In genomic region chr1:89927061-89927661, GRCm38 (mm10) we compare ENCODE assay signal across 8 mouse cellular contexts. TPM values are rescaled to one million over a fixed set of nuclear protein-coding genes. Genes with fewer than 3 reads are reported as not detected.
DNase-seq lines count a peak whose midpoint lies in the region; ATAC-seq and TF ChIP-seq lines count a peak whose summit lies in the region.

No protein-coding gene starts in this region.

- TF ChIP-seq POLR2A in limb, embryonic 14.5 days (IDR thresholded peaks at IDR 0.05; ENCODE audit: borderline replicate concordance, extremely low read depth, insufficient read depth, insufficient read length) = no peak

- 1% methylated on average over 36 of the region's 36 CpGs for WGBS in kidney, embryonic 15.5 days
- 5% methylated on average over 33 of the region's 36 CpGs for WGBS in embryonic facial prominence, embryonic 14.5 days
- 2% methylated on average over 35 of the region's 36 CpGs for WGBS in limb, embryonic 14.5 days
- WGBS in neural tube, embryonic 13.5 days = under 1% methylated on average over 36 of the region's 36 CpGs

- H3K36me3 ChIP-seq in kidney, embryonic 15.5 days = no peaks in the 10 kb centered on the region
- no peaks in the 10 kb centered on the region for H3K36me3 ChIP-seq in embryonic facial prominence, embryonic 14.5 days (ENCODE audit: control insufficient read depth, insufficient read depth, low read length)
- H3K36me3 ChIP-seq in limb, embryonic 14.5 days (ENCODE audit: control insufficient read depth, insufficient read depth, low read length) = no peaks in the 10 kb centered on the region
- H3K36me3 ChIP-seq in neural tube, embryonic 13.5 days = no peaks in the 10 kb centered on the region

- intact Hi-C loops in left cerebral cortex, postnatal 25 days (cut with DNase I) = no loop called here

- no peak for ATAC-seq in kidney, embryonic 15.5 days (replicated peaks; ENCODE audit: low FRiP score)
- no peak for ATAC-seq in embryonic facial prominence, embryonic 14.5 days (ENCODE audit: low read depth)
- no peak for ATAC-seq in limb, embryonic 14.5 days (ENCODE audit: low FRiP score, low read depth)
- no peak for ATAC-seq in neural tube, embryonic 13.5 days (ENCODE audit: low read depth)

- H3K4me1 ChIP-seq in kidney, embryonic 15.5 days = peaks cover 72% of the 10 kb centered on the region
- peaks cover 24% of the 10 kb centered on the region for H3K4me1 ChIP-seq in embryonic facial prominence, embryonic 14.5 days (ENCODE audit: control insufficient read depth, insufficient read depth, low read length)
- H3K4me1 ChIP-seq in limb, embryonic 14.5 days (ENCODE audit: control insufficient read depth, insufficient read depth, low read length) = peaks cover 28% of the 10 kb centered on the region
- H3K4me1 ChIP-seq in neural tube, embryonic 13.5 days (replicated peaks) = peaks cover 99% of the 10 kb centered on the region

- DNase-seq in kidney, adult 18-20 months = no peak
- no peak for DNase-seq in embryonic facial prominence, embryonic 14.5 days (ENCODE audit: low spot score)
- DNase-seq in limb, embryonic 14.5 days (ENCODE audit: low spot score) = no peak
- DNase-seq in left cerebral cortex, adult 11 months (ENCODE audit: low spot score) = no peak
- DNase-seq in thymus, postnatal 25 days = no peak
- DNase-seq in left cerebral cortex, postnatal 25 days (ENCODE audit: low spot score in 2 of 2) = no peak

- no peak overlapping the region for H3K27ac ChIP-seq in kidney, embryonic 15.5 days
- H3K27ac ChIP-seq in embryonic facial prominence, embryonic 14.5 days (replicated peaks; ENCODE audit: low read depth, low read length) = no peak overlapping the region
- H3K27ac ChIP-seq in limb, embryonic 14.5 days (replicated peaks; ENCODE audit: low read depth, low read length) = no peak overlapping the region
- peak overlapping the region; percentile 61 for H3K27ac ChIP-seq in neural tube, embryonic 13.5 days (replicated peaks)

- no peaks in the 10 kb centered on the region for H3K9me3 ChIP-seq in kidney, embryonic 15.5 days (replicated peaks)
- H3K9me3 ChIP-seq in embryonic facial prominence, embryonic 14.5 days (ENCODE audit: control insufficient read depth, low read length) = no peaks in the 10 kb centered on the region
- H3K9me3 ChIP-seq in limb, embryonic 14.5 days (ENCODE audit: control insufficient read depth, low read length) = no peaks in the 10 kb centered on the region
- H3K9me3 ChIP-seq in neural tube, embryonic 13.5 days = no peaks in the 10 kb centered on the region

- H3K4me3 ChIP-seq in kidney, embryonic 15.5 days (replicated peaks) = peak overlapping the region; percentile 45
- H3K4me3 ChIP-seq in embryonic facial prominence, embryonic 14.5 days (ENCODE audit: low read depth, low read length) = peak overlapping the region; percentile 21
- H3K4me3 ChIP-seq in limb, embryonic 14.5 days (replicated peaks; ENCODE audit: low read length) = peak overlapping the region; percentile 24
- H3K4me3 ChIP-seq in neural tube, embryonic 13.5 days = peak overlapping the region; percentile 64

- peak overlapping the region; percentile 80 for H3K4me2 ChIP-seq in kidney, embryonic 15.5 days
- H3K4me2 ChIP-seq in embryonic facial prominence, embryonic 14.5 days (ENCODE audit: low read depth, low read length) = peak overlapping the region; percentile 47
- peak overlapping the region; percentile 39 for H3K4me2 ChIP-seq in limb, embryonic 14.5 days (replicated peaks; ENCODE audit: low read depth, low read length, severe bottlenecking)
- peak overlapping the region; percentile 80 for H3K4me2 ChIP-seq in neural tube, embryonic 13.5 days

- H3K27me3 ChIP-seq in kidney, embryonic 15.5 days = peaks cover 100% of the 10 kb centered on the region
- H3K27me3 ChIP-seq in embryonic facial prominence, embryonic 14.5 days (replicated peaks; ENCODE audit: control insufficient read depth, insufficient read depth, low read length) = peaks cover 100% of the 10 kb centered on the region
- H3K27me3 ChIP-seq in limb, embryonic 14.5 days (ENCODE audit: control insufficient read depth, insufficient read depth, low read length) = peaks cover 100% of the 10 kb centered on the region
- H3K27me3 ChIP-seq in neural tube, embryonic 13.5 days = peaks cover 76% of the 10 kb centered on the region

- H3K9ac ChIP-seq in kidney, embryonic 15.5 days = no peak overlapping the region
- no peak overlapping the region for H3K9ac ChIP-seq in embryonic facial prominence, embryonic 14.5 days (ENCODE audit: low read depth, low read length)
- H3K9ac ChIP-seq in limb, embryonic 14.5 days (ENCODE audit: low read depth, low read length, severe bottlenecking) = no peak overlapping the region
- H3K9ac ChIP-seq in neural tube, embryonic 13.5 days = peak overlapping the region; percentile 89

RNA-seq across cellular contexts. Expression of gene Gbx2, which starts 3.8 kb away (rescaled TPM):
- 0.10 TPM in 1 of 2 replicates, not detected in the other for polyA plus RNA-seq in kidney, embryonic 15.5 days (2015; fragmentation: Nextera tagmentation; extraction: Ambion mirVana)
- 0.18 and 0.39 TPM in 2 replicates for polyA plus RNA-seq in embryonic facial prominence, embryonic 14.5 days (2014; fragmentation: Nextera tagmentation; extraction: Ambion mirVana)
- polyA plus RNA-seq in limb, embryonic 14.5 days (2012; rRNA removed) = 0.21 and 0.24 TPM in 2 replicates
- 0.17 and 0.33 TPM in 2 replicates for polyA plus RNA-seq in limb, embryonic 14.5 days (2014; fragmentation: Nextera tagmentation; extraction: Ambion mirVana)
- polyA plus RNA-seq in neural tube, embryonic 13.5 days (2015; fragmentation: Nextera tagmentation; extraction: Ambion mirVana) = 42.7 and 44.6 TPM in 2 replicates
- total RNA-seq in left cerebral cortex, postnatal 25 days (2021) = under 1 TPM in 1 of 2 experiments, not detected in 1; 0.44 TPM

Comparison
In these comparisons a context has a peak if more than half of its experiments do, and no peak if none do; other contexts are left out.
1. RNA of gene Gbx2, which starts 3.8 kb away (polyA plus RNA-seq): 42.7 to 44.6 TPM in neural tube, embryonic 13.5 days; 0.17 to 0.33 TPM in limb, embryonic 14.5 days, 0.18 to 0.39 TPM in embryonic facial prominence, embryonic 14.5 days and 0.10 TPM in kidney, embryonic 15.5 days; every median in the first group is over 10 times any median in the second.
2. Peak in every context shown above with its lines, with median percentiles within 50 percentile points of each other: H3K4me2 ChIP-seq and H3K4me3 ChIP-seq.